Mouse (Mus musculus): ENCODE results near the gene Gdpd3. TPM values are rescaled to one million over a fixed set of nuclear protein-coding genes. Genes with fewer than 3 reads are reported as not detected.

Gdpd3 gene
- total RNA-seq, 2 experiments from 2014 or later = 2.7 to 4.3 TPM

GRCm38 (mm10) chr7:126782693-126783092 lies 16.6 kb downstream of the Gdpd3 start:
- no peak for DNase-seq (ENCODE audit: low spot score in 2 of 2)

DNA sequence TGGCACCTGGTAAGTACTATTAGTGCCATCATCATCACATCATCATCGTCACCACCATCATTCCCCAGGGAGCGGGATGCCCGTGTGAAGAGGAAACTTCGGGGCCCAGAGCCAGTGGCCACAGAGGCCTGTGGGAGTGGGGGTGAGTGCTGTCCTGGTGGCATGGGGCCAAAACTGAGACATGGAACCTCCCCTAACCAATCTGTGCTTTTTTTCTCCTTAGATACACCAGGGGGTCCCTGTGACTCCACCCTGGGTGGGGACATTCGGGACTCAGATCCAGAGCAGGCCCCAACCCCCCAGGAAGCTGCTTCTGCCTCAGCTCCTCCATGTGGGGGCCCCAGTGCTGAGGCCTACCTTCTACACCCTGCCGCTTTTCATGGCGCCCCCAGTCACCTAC lies 18.3 kb downstream of the Gdpd3 start:
- DNase-seq (ENCODE audit: low spot score in 2 of 2) = no peak

GRCm38 (mm10) chr7:126785056-126785455 lies 18.9 kb downstream of the Gdpd3 start:
- no peak for DNase-seq (ENCODE audit: low spot score in 2 of 2)

DNA sequence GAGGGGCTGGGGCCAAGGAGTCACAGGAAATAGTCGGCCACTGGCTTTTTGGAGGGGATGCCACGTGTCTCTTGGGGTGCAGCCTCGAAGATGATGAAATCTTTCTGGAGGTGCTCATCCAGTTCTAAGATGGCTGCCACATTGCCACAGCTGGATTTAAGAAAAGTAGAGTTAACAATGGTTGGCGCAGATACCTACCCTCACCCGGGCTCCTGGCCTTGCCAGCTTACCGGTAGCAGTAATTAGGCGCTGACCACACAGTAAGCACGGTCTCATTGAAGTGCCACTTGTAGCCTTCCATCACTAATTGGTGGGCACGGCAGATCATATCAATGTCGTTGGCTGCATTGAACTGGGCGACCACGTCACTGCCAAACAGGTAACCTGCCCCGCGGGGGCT lies 20.0 kb downstream of the Gdpd3 start:
- no peak for DNase-seq (ENCODE audit: low spot score in 2 of 2)

GRCm38 (mm10) chr7:126789141-126789540 lies 23.0 kb downstream of the Gdpd3 start:
- no peak for DNase-seq (ENCODE audit: low spot score in 2 of 2)

DNA sequence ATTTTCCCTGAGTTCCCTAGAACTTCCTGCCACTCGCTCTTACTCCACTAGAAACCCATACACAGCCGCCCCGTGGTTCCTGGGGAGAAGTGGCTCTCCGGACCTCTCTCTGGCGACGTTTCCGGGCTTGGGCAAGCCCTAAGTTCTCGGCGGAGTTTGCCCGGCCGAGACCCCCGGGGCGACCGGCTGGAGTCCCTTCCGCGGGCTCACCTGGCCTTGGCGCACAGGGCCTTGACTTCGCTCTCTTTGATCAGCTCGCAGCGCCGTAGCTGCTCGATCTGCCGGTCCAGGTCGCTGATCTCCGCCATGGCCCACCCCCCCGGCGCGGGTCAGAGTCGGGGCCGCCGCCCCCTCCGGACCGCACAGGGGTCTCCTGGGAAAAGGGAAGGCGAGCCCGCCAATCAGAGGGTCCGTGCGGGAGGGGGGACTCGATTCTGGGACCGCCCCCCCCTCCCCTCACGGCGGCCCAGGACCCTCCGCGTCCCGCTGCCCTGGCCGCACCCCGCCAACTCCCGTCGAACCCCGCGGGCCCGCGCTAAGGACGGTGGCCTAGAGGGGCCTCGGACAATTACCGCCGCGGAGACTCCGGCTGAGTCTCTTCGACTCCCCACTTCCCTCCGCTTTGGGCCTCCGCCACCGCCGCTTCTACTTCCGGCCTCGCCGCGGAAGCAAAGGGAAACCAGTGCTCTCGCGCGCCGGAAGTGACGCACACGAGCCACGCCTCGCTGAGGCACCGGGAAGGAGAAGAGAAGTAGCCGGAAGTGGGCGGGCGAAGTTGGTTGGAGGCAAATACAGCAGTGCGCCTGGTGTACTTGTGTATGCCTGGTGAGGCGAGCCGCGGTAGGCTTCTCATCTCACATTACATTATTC lies 26.0 kb downstream of the Gdpd3 start, which contains the start of gene Ppp4c:
Gene Ppp4c, minus strand, starts transcription at position 646 of the 870 bp plus-strand sequence.
- DNase-seq (ENCODE audit: low spot score in 2 of 2) = peak; percentile 92 to 94

DNA sequence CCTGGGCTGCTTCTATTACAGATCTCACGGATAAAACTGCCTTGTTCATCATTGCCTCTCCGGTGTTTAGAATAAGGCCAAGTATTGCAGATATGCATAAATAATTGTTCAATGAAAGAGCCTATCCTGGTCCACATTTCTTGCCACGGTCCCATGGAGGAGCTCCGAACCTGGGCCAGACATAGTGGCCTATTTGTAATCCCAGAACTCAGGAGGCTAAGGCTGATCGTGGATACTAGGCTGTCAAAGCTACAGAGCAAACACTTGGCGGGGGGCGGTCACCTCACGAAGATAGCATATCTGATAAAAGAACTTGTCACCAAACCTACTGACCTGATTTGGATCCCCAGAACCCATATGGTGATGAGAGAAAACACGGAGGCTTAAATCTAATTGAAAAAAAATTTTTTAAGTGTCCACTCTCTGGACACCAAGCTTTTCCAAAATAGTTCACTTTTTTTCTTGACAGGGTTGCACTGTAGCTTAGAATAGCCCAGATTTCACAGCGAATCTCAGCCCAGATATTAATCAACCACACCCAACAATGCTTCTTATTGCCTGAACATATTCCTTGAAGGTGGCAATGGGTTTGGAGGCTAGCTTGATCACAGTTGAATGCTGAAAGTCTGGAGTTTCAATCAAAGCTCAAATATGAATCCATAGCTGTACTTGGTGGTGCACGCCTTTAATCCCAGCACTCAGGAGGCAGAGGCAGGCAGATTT lies 26.7 kb downstream of the Gdpd3 start:
- DNase-seq (ENCODE audit: low spot score in 2 of 2) = no peak

DNA sequence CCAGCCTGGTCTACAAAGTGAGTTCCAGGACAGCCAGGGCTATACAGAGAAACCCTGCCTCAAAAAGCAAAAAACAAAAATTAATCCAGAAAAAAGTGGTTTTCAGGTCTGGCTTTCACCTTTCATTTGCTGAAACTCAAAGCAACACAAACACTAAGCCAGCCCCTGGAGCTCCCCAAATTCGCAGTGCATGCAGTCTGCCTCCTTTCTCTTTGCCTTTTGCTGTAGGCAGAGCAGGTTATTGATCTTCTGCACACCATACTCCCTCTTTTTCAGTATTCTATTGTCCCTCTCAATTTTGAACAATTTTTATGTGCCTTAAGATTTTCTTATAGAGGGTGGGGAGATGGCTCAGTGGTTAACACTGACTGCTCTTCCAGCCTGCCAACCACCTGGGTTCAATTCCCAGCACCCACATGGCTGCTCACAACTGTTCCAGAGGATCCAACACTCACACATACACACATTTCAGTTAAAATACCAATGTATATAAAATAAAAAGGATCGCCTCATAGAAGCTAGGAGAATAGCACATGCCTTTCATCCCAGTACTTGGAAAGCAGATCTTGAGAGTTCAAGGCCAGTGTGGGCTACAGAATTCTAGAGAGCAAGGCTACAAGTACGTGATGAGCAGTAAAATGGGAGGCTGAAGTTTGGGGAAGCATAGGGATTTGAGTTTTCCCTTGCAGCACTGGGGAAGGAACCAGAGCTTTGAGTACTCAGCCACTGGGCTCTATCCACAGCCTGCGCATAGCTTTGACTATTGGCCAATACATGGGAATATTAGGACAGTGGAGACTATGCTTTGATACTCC lies 27.5 kb downstream of the Gdpd3 start:
- no peak for DNase-seq (ENCODE audit: low spot score in 2 of 2)

- DNase-seq (ENCODE audit: low spot score in 2 of 2) = no peak
Observed at GRCm38 (mm10) chr7:126794271-126794605, 28.1 kb downstream of the Gdpd3 start.

DNA sequence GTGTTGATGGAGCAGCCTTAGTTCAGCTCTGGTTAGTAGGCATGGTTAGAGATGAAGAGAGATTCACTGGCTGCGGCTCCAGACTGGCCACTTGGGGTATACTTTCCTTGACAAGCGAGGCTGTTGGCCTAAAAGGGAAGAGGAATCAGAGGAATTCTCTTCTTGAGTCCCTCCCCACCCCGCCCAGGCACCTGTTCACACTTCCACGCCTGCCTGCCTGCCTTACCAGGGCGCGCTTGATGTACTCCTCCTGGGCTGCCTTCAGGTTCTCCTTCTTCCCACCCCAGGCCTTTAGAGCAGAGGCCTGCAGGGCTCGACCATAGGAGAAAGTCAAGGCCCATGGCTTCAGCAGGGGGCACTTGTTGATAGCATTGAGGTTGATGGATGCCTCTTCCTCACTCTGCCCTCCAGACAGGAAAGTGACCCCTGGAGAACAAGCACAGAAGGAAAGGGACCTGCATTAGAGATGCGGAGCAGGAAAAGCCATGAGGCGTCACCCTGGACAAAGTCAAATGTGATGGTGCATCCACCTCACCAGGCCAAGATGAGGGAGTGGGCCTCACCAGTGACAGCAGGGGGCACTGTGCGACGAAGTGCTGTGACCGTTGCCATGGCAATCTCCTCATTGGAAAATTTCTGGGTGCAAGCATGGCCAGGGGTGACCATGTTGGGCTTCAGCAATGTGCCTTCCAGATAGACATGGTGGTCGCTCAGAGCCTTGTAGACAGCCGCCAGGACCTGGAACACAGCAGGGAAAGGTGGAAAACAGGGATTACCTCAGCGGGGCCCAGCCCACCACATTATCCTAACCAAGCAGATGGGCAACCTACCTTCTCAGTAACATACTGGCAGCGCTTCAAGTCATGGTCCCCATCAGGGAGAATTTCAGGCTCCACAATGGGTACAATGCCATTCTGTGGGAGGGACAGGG lies 29.5 kb downstream of the Gdpd3 start:
- no peak for DNase-seq (ENCODE audit: low spot score in 2 of 2)

DNA sequence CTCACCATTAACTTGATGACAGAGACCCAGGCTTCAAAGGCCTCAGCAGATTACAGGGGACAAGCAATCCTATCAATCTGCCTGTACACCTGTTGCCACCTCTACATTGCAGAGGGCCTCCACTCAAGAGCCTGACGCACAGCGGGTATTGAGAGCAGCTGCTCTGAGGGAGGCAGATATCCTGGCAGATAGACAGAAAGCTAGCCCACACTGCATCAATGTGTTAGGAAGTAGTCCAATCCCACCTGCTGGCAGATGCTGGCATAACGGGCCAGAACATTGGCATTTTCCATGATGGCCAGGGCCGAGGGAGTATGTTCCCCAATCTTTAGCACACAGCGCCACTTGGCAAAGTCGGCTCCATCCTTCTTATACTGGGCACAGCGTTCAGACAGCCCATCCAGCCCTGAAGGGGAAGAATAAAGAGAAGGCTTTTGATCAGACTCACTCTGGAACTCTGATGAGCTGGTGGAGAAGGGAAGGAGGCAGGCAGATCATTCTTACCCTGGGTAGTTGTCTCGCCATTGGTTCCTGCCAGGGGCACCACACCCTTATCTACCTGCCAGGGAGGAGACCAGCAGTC lies 30.3 kb downstream of the Gdpd3 start:
- no peak for DNase-seq (ENCODE audit: low spot score in 2 of 2)

GRCm38 (mm10) chr7:126797411-126798126 lies 31.4 kb downstream of the Gdpd3 start, which contains the start of gene Fam57b:
Gene Fam57b, plus strand, starts transcription at chr7:126797668.
- no peak for DNase-seq (ENCODE audit: low spot score in 2 of 2)

GRCm38 (mm10) chr7:126798127-126799049 lies 32.3 kb downstream of the Gdpd3 start:
- DNase-seq (ENCODE audit: low spot score in 2 of 2) = no peak

DNA sequence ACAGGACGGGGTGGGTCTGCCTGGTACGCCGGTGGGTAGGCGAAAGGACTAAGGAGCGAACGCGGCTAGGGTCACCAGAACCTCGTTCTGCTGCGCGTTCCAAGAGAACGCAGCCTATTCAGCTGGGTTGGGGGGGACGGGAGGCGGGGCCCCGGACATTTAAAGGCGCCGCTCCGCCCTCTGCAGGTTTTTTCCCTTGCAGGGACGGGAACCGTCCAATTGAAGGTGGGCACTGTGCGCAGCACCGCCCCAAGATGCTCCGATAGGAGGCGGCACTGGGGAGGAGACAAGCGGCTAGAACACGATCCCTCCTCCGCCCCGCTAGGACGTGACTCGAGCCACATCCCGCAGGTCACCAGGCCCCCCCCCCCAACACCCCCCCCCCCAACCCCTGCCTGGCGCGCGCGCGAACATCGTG lies 32.9 kb downstream of the Gdpd3 start:
- peak; percentile 91 to 92 for DNase-seq (ENCODE audit: low spot score in 2 of 2)

- DNase-seq (ENCODE audit: low spot score in 2 of 2) = peak; percentile 64 to 71
Observed at GRCm38 (mm10) chr7:126799468-126800268, 33.5 kb downstream of the Gdpd3 start.

- no peak for DNase-seq (ENCODE audit: low spot score in 2 of 2)
Observed at GRCm38 (mm10) chr7:126800269-126801056, 34.3 kb downstream of the Gdpd3 start.

GRCm38 (mm10) chr7:126801057-126801422 lies 34.9 kb downstream of the Gdpd3 start:
- no peak for DNase-seq (ENCODE audit: low spot score in 2 of 2)

All from adrenal gland, adult 18-20 months (tissue).